Mouse (Mus musculus) A20 (cell line): ENCODE measurements around the gene Chadl.

Experiments used
- DNase-seq: peaks from one replicate; pipeline ENCODE4 v3.0.0-alpha.2; 2011; ENCODE audit warnings: low read depth, low spot score

The Chadl gene

GRCm38 (mm10) chr15:81700601-81701000, 3.5 kb upstream of the Chadl start:
- DNase-seq: no peak

GRCm38 (mm10) chr15:81700161-81700560, 3.1 kb upstream of the Chadl start:
- DNase-seq: no peak

GRCm38 (mm10) chr15:81698532-81698931, 1.4 kb upstream of the Chadl start:
- DNase-seq: no peak

GRCm38 (mm10) chr15:81697847-81698246, 760 bp upstream of the Chadl start:
- DNase-seq: peak; percentile 61

- DNase-seq: no peak
Measured at GRCm38 (mm10) chr15:81694891-81695290, 2.2 kb downstream of the Chadl start.

GRCm38 (mm10) chr15:81693967-81694881, 2.9 kb downstream of the Chadl start:
- peak; percentile 50 for DNase-seq

GRCm38 (mm10) chr15:81693366-81693966, 3.6 kb downstream of the Chadl start:
- no peak for DNase-seq

GRCm38 (mm10) chr15:81680301-81680805, 16.7 kb downstream of the Chadl start:
- DNase-seq: no peak

GRCm38 (mm10) chr15:81676637-81677036, 20.4 kb downstream of the Chadl start:
- DNase-seq: no peak

- DNase-seq: peak; percentile 44
Measured at GRCm38 (mm10) chr15:81670231-81670640, 26.9 kb downstream of the Chadl start.

- DNase-seq: peak; percentile 19
Measured at GRCm38 (mm10) chr15:81666957-81667356, 30.1 kb downstream of the Chadl start.

- DNase-seq: peak; percentile 96
Measured at GRCm38 (mm10) chr15:81663697-81664561, 33.2 kb downstream of the Chadl start, which contains the start of gene L3mbtl2. Gene L3mbtl2, plus strand, starts transcription at chr15:81663889.

GRCm38 (mm10) chr15:81663281-81663680, 33.8 kb downstream of the Chadl start:
- DNase-seq: no peak

- DNase-seq: no peak
Measured at GRCm38 (mm10) chr15:81661701-81662100, 35.4 kb downstream of the Chadl start.

GRCm38 (mm10) chr15:81650636-81651035, 46.5 kb downstream of the Chadl start:
- DNase-seq: no peak

GRCm38 (mm10) chr15:81649516-81650455, 47.3 kb downstream of the Chadl start:
- no peak for DNase-seq
